Mouse (Mus musculus): ENCODE results near the gene Tnfsf12. TPM values are rescaled to one million over a fixed set of nuclear protein-coding genes. Genes with fewer than 3 reads are reported as not detected.

Tnfsf12 gene
- polyA plus RNA-seq, 1 experiment = 20.0 TPM

DNA sequence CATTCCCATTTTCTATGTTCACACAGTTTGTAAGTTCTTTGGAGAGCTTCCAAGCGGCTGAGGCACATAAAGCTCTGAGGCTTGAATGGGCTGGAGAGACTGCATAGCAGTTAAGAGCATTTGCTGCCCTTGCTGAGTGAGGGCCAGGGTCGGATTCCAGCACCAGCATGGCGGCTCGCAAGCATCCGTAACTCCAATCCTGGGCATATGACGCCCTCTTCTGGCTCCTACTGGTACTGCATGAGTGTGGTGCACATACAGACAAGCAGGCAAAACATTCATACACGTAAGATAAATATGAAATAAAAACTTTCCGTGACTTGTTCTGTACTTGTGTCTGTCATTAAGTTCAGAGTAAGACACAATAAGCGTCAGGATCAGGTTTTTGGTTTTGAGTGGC, 19.8 kb upstream of the Tnfsf12 start:
- peaks cover 3% of the 10 kb centered on the region; the same call in 1 of the 2 replicates for H3K4me1 ChIP-seq (ENCODE audit: control insufficient read depth, insufficient read depth, low read length)
- TF ChIP-seq POLR2A (IDR thresholded peaks at IDR 0.05; ENCODE audit: low read depth, low read length) (no peak), CTCF (IDR thresholded peaks at IDR 0.05; ENCODE audit: borderline replicate concordance, insufficient read depth, low read length) (peak; percentile 43; the same call in 1 of the 2 replicates)
- peak overlapping the region; percentile 82 for H3K27ac ChIP-seq (ENCODE audit: insufficient read depth, low read length)
- H3K4me3 ChIP-seq (ENCODE audit: insufficient read depth, low read length) = no peak overlapping the region

DNA sequence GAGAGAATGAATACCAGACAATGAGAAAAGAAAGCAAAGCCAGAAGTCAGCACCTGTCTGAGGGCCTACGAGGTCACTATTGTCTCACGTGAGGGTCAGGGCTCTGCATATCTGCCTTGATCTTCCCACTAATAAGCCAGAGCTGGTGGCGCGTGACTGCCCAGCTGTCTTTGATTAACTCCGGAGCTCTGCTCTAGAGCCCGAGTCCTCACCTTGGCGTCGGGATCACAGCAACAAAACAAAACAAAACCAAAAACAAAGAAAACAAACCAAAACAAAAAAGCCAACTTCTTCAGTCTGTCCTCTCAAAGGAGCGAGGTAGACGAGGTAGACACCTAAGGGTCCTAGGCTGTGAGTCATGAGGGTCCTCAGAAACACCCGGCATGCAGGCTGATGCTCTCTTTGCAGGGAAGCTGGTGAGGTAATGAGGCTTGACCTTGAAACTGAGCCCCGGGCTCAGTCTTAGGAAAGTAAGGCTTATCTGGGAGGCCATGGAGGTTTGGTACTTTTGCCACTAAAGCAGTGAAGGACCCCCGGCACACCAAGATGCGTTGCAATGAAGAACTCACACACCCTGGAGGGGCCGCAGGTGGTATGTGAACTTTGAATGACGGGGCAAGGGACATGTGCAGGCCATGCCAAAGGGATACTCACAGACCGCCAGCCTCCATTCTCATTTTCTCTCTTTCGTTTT, 19.1 kb upstream of the Tnfsf12 start:
- H3K4me3 ChIP-seq (ENCODE audit: insufficient read depth, low read length) = no peak overlapping the region
- peaks cover 3% of the 10 kb centered on the region; the same call in 1 of the 2 replicates for H3K4me1 ChIP-seq (ENCODE audit: control insufficient read depth, insufficient read depth, low read length)
- TF ChIP-seq CTCF (IDR thresholded peaks at IDR 0.05; ENCODE audit: borderline replicate concordance, insufficient read depth, low read length) = no peak
- no peak for TF ChIP-seq POLR2A (IDR thresholded peaks at IDR 0.05; ENCODE audit: low read depth, low read length)
- no peak overlapping the region for H3K27ac ChIP-seq (ENCODE audit: insufficient read depth, low read length)

DNA sequence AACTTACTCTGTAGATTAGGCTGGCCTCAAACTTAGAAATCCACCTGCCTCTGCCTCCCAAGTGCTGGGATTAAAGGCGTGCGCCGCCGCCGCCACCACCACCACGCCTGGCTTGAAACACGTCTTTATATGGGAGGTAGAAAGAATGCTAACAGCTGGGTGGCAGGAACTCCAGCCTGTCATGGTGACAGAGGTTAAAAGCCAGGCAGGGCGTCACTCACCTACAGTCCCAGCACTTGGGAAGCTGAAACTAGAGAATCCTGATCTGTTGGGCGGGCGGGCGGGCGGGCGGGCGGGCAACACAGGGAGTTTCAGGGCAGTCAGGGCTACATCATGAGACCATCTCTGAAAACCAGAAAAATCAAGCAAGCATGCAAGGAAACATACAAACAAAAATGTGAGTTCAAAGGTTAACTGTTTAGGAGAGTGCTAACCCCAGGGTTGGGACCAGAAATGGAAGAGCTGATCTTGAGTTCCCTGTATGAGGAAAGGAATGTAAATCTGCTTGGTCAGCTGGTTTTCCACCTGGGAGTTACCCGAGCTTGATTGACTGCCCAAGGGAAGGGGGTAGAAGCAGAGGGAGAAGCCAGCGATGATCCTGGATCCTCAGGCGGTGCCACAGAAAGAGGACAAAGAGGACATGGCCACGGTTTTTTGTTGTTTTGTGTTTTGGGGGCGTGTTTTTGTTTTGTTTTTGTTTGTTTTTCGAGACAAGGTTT, 17.5 kb upstream of the Tnfsf12 start:
- TF ChIP-seq POLR2A (IDR thresholded peaks at IDR 0.05; ENCODE audit: low read depth, low read length) (no peak), CTCF (IDR thresholded peaks at IDR 0.05; ENCODE audit: borderline replicate concordance, insufficient read depth, low read length) (no peak)
- H3K27ac ChIP-seq (ENCODE audit: insufficient read depth, low read length) = no peak overlapping the region
- peaks cover 3% of the 10 kb centered on the region; the same call in 1 of the 2 replicates for H3K4me1 ChIP-seq (ENCODE audit: control insufficient read depth, insufficient read depth, low read length)

DNA sequence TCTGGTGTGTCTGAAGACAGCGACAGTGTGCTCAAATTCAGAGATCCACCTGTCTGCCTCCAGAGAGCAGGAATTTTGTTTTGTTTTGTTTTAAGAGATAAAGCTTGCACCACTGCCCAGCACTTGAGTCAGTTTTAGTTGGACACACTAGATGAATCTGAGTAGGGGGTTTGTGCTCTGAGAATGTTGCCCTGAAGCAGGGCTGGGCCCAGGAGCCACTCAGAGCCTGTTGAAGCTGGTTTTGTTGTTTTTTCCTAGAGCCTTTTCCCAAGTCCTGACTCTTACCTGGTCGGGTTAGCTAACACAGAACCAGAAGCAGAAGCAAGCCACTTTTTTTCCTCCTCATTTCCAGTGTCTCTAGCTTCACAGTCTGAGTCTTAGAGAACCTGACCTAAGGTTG, 15.4 kb upstream of the Tnfsf12 start:
- no peak overlapping the region for H3K27ac ChIP-seq (ENCODE audit: insufficient read depth, low read length)
- H3K4me3 ChIP-seq (ENCODE audit: insufficient read depth, low read length) = no peak overlapping the region
- peaks cover under 1% of the 10 kb centered on the region; the same call in 1 of the 2 replicates for H3K4me1 ChIP-seq (ENCODE audit: control insufficient read depth, insufficient read depth, low read length)
- TF ChIP-seq POLR2A (IDR thresholded peaks at IDR 0.05; ENCODE audit: low read depth, low read length) (no peak), CTCF (IDR thresholded peaks at IDR 0.05; ENCODE audit: borderline replicate concordance, insufficient read depth, low read length) (no peak)

More for the DNA sequence above, 17.5 kb upstream of the Tnfsf12 start:
- no peak overlapping the region for H3K4me3 ChIP-seq (ENCODE audit: insufficient read depth, low read length)

DNA sequence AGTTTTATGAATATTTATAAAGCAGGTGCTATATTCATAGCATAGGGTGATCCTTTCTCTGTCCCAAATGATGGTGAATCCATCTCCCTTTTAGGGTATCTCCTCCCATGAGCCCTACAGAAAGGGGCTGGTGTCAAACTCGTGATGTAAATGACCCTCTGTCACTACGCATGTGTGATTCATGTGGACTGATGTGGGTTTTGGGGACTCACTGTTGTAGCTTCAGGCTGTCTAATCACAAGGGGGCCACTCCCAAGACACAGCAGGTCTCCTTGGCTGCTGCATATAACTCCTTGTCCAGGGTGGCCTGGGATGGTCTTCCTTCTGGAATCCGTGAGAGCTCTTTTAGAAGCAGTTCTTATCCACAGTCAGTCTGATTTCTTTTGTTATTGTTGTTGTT, 14.8 kb upstream of the Tnfsf12 start:
- TF ChIP-seq POLR2A (IDR thresholded peaks at IDR 0.05; ENCODE audit: low read depth, low read length) (no peak), CTCF (IDR thresholded peaks at IDR 0.05; ENCODE audit: borderline replicate concordance, insufficient read depth, low read length) (no peak)
- no peaks in the 10 kb centered on the region for H3K4me1 ChIP-seq (ENCODE audit: control insufficient read depth, insufficient read depth, low read length)
- no peak overlapping the region for H3K4me3 ChIP-seq (ENCODE audit: insufficient read depth, low read length)
- H3K27ac ChIP-seq (ENCODE audit: insufficient read depth, low read length) = no peak overlapping the region

GRCm38 (mm10) chr11:69709554-69710446, 14.2 kb upstream of the Tnfsf12 start:
- H3K4me1 ChIP-seq (ENCODE audit: control insufficient read depth, insufficient read depth, low read length) = no peaks in the 10 kb centered on the region
- TF ChIP-seq POLR2A (IDR thresholded peaks at IDR 0.05; ENCODE audit: low read depth, low read length) (no peak), CTCF (IDR thresholded peaks at IDR 0.05; ENCODE audit: borderline replicate concordance, insufficient read depth, low read length) (no peak)
- no peak overlapping the region for H3K4me3 ChIP-seq (ENCODE audit: insufficient read depth, low read length)
- H3K27ac ChIP-seq (ENCODE audit: insufficient read depth, low read length) = no peak overlapping the region

DNA sequence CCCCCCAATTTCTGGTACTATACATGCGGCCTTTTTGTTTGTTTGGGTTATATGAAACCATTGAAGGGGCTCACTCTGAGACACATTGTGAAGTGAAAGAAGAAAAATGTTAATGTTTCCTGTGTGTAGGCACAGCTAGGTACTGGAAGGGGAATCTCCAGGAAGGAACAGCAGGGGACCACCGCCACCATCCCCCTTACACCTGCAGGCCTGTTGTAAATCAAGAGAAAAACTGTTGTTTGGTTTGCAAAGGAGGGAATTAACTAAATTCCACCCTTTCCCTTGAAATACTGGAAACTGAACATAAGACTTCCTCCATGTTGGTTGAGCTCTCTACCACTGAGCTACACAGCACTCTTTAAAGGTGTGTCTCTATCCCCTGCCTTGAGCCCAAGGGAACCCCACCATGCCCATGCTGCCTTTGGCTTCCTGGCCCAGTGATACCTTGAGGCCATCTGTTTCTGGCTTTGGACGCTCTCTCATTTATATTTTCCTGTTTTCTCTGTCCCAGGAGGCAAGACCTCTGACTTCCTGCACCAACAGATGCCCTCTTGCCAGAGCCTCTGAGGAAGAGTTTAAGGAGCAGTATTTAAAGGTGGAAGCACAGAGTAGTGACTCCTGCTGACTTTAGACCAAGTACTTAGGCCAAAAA, 13.1 kb upstream of the Tnfsf12 start:
- no peak overlapping the region for H3K27ac ChIP-seq (ENCODE audit: insufficient read depth, low read length)
- TF ChIP-seq CTCF (IDR thresholded peaks at IDR 0.05; ENCODE audit: borderline replicate concordance, insufficient read depth, low read length) (no peak), POLR2A (IDR thresholded peaks at IDR 0.05; ENCODE audit: low read depth, low read length) (no peak)
- H3K4me3 ChIP-seq (ENCODE audit: insufficient read depth, low read length) = no peak overlapping the region
- no peaks in the 10 kb centered on the region for H3K4me1 ChIP-seq (ENCODE audit: control insufficient read depth, insufficient read depth, low read length)

- Histone ChIP-seq H3K4me1 (ENCODE audit: control insufficient read depth, insufficient read depth, low read length) (no peaks in the 10 kb centered on the region), H3K4me3 (ENCODE audit: insufficient read depth, low read length) (no peak overlapping the region), H3K27ac (ENCODE audit: insufficient read depth, low read length) (no peak overlapping the region)
- TF ChIP-seq CTCF (IDR thresholded peaks at IDR 0.05; ENCODE audit: borderline replicate concordance, insufficient read depth, low read length) = no peak
- TF ChIP-seq POLR2A (IDR thresholded peaks at IDR 0.05; ENCODE audit: low read depth, low read length) = no peak
Measured at GRCm38 (mm10) chr11:69707873-69708381, 12.3 kb upstream of the Tnfsf12 start.

GRCm38 (mm10) chr11:69707480-69707847, 11.8 kb upstream of the Tnfsf12 start:
- Histone ChIP-seq H3K4me1 (ENCODE audit: control insufficient read depth, insufficient read depth, low read length) (no peaks in the 10 kb centered on the region), H3K4me3 (ENCODE audit: insufficient read depth, low read length) (no peak overlapping the region), H3K27ac (ENCODE audit: insufficient read depth, low read length) (no peak overlapping the region)
- TF ChIP-seq POLR2A (IDR thresholded peaks at IDR 0.05; ENCODE audit: low read depth, low read length) (no peak), CTCF (IDR thresholded peaks at IDR 0.05; ENCODE audit: borderline replicate concordance, insufficient read depth, low read length) (no peak)

Data from embryonic fibroblast, embryonic 13.5 days (primary cell).